Mouse (Mus musculus) heart, postnatal 4 days (tissue): ENCODE results near the gene Npy2r. TPM values are rescaled to one million over a fixed set of nuclear protein-coding genes. Genes with fewer than 3 reads are reported as not detected.

Source experiments
- DNase-seq: peaks from one replicate; pipeline ENCODE4 v3.0.0; 2021
- total RNA-seq, 2 experiments: library from RNA; stranded (reverse); gene quantifications; 2 replicates each; pipeline ENCODE4 v1.2.3; 2021

Npy2r gene
- total RNA-seq, result not detected

- DNase-seq, result peak; percentile 4
Observed at GRCm38 (mm10) chr3:82547908-82548721, at the start of gene Npy2r. TSS of gene Npy2r (minus strand) at chr3:82548084.

- no peak for DNase-seq
Observed at GRCm38 (mm10) chr3:82557786-82558185, 9.9 kb upstream of the Npy2r start.

- no peak for DNase-seq
Observed at GRCm38 (mm10) chr3:82556311-82556828, 8.5 kb upstream of the Npy2r start.

GRCm38 (mm10) chr3:82549932-82550331, 2.0 kb upstream of the Npy2r start:
- DNase-seq, result no peak

GRCm38 (mm10) chr3:82548753-82549152, 869 bp upstream of the Npy2r start:
- DNase-seq, result no peak

- DNase-seq, result no peak
Observed at GRCm38 (mm10) chr3:82541449-82541848, 6.4 kb downstream of the Npy2r start.

GRCm38 (mm10) chr3:82539951-82540350, 7.9 kb downstream of the Npy2r start:
- no peak for DNase-seq

GRCm38 (mm10) chr3:82524792-82525191, 23.1 kb downstream of the Npy2r start:
- DNase-seq, result no peak

GRCm38 (mm10) chr3:82498006-82498405, 49.9 kb downstream of the Npy2r start:
- no peak for DNase-seq

Other genes with a start within 250 kb of the Npy2r start
- gene Map9, start 190.0 kb downstream of the Npy2r start, total RNA-seq, result 1 to 10 TPM; 3.0 to 3.4 TPM